Mouse (Mus musculus) thymus, postnatal 10 days (tissue): ENCODE measurements around the gene Mrln.

ENCODE experiments used
- DNase-seq, 2 experiments: peaks; one replicate each; pipeline ENCODE4 v3.0.0; 2021; ENCODE audit warnings: low spot score in 2 of 2

Gene Mrln

GRCm38 (mm10) chr10:70254666-70255065, 50.2 kb downstream of the Mrln start:
- no peak for DNase-seq

DNA sequence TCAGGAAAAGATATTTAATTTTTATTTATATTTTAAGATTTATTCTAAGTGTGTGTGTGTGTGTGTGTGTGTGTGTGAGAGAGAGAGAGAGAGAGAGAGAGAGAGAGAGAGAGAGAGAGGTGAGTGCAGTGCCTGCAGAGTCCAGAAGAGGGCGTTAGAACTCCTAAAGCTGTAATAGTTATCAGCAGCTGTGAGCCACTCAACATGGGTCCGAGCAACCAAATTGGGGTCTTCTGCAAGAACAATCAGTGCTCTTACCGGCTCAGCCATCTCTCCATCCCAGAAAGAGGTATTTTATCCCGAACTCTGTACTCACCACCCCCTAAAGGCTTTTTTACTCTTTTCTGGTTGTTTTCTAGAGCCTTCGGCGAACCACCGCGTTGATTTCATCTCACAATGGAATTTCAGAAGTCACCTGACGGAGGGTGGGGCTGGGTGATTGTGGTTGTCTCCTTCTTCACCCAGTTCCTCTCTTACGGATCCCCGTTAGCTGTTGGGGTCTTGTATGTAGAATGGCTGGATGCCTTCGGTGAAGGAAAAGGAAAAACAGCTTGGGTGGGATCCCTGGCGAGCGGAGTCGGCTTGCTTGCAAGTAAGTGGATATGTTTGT, 51.2 kb downstream of the Mrln start:
- DNase-seq: no peak

DNA sequence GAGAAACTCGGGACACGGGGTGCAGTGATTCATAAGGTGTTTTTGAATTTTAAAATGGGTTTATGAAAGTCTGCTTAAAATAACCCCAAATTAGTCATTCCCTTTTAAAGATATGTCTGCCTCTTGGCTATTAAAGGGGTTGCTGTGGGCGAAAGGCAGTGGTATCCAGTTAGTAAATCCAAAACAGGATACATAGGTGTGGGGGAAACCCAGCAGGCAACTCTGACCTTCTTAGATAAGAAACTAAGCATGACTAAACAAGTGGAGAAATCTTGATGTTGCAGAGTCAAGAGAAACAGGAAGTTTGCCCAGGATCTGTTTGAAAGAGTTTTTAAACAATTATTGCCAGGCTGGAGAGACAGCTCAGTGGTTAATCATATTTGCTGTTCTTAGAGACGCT, 52.6 kb downstream of the Mrln start:
- no peak for DNase-seq

DNA sequence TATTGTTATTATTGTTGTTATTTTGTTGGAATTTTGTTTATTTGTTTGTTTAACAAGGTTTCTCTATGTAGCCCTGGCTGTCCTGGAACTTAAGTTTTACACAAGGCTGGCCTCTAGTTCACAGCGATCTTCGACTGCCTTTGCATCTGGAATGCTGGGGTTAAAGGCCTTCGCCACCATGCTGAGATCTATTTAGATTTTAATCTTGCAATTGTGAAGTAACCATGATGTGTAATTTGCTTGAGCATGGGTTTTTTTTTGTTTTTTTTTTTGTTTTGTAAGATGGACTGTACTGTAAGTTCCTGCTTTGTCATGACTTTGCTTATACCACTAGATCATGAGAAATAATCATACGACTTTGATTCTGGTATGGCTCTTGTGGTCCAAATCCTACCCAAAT, 56.4 kb downstream of the Mrln start:
- no peak for DNase-seq

DNA sequence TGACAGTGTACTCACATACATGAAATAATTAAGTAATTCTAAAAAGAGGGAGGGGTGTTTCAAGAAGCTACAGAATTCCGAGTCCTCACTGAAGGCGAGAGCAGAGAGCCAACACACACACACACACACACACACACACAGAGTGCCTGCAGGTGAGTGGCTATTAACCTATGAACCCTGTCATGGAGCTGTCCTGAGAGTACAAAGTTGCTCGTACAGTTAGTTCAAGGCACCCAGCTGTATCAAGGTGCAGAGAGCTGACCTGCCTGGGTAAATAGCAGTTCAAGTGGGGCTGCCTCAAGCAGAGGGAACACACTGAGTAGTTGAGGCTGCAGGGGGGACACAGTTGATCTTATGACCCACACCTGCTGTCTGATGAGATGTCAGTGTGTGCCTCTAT, 57.6 kb downstream of the Mrln start:
- no peak for DNase-seq

- no peak for DNase-seq
These were observed 59.3 kb downstream of the Mrln start for GRCm38 (mm10) chr10:70263681-70264189.

GRCm38 (mm10) chr10:70264337-70265036, 60.0 kb downstream of the Mrln start:
- no peak for DNase-seq

- DNase-seq: no peak
These were observed 62.0 kb downstream of the Mrln start for GRCm38 (mm10) chr10:70266501-70266900.

DNA sequence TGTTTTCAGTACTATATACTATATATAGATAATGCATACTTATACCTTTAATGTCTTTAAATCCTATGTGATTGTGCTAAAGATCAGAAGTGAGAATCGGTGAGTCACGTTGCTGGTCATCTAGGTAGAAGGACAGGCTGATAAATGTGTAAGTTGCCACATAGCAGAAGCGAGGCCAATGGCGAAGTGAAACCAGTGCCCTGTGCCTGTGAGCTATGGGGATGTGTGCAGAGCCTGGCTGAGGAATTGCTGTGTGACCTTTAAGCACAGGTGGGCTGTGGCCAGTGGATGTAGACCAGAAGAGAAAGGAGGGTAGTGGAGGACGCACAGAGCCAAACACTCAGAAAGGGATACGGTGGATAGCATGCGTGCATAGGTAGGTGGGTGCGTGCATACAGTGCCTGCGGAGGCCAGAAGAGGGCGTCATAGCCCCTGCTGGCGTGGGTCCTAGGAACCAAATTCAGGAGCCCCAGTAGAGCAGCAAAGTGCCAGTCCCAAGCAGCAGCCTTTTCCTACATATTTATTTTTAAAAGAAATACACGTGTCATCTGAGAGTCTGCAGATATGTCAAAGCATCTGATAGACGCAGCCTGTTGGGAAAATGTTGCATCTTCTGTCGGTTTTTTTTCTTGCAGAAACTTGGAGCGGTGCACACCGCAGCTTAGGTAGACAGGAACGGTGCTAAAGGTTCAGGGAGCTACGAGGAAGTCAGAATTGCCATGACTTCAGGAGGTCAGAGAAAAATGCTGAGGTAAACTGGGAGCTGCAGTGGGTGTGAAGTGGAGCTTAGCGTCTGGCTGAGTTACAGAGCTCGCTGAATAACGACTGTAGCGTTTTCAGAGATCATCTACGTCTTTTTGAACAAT, 64.3 kb downstream of the Mrln start:
- no peak for DNase-seq
